Mouse (Mus musculus): Measurements from ENCODE around the gene Eml3.
"Not testable (repeated sequence)": the region's sequence is repeated elsewhere in the genome, so short reads cannot be mapped to it uniquely, and the experiment has no call there.

Eml3 gene

DNA sequence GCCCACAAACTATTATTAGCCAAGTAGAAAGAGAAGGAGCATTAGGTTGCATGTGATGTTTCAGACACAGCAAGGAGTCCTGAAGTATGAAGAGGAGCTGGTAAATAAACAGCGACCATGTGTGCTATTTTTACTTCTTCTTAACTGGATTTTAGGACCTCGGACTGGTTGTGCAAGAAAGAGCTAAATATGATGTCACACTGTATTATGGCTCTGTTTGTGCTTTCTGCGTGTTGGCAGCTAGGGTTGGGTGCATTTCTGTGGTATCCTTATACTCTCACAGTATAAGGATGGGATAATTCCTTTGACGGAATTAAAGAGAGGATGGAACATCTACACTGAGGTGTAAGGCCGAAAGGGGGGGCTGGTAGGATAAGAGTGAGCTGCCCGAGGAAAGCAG is 15.9 kb downstream of the Eml3 start:
- in situ Hi-C loops (cut with MboI, MseI), result no loop called here

DNA sequence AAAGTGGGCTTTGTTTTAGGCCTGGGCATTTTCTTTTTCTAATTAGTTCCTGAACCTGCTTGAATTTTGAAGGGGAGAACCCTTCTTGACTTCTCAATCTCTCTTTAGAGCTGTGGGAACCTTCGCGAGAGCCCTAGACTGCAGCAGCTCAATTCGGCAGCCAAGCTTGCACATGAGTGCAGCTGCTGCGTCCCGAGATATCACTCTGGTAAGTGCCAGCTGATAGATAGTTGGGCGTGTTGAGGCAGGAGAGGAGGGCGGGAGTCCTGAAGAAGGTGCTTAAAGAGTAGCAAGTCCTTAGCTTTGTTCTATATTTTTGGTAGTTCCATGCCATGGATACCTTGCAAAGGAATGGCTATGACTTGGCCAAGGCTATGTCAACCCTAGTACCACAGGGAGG is 17.6 kb downstream of the Eml3 start:
- in situ Hi-C loops (cut with MboI, MseI), result no loop called here

DNA sequence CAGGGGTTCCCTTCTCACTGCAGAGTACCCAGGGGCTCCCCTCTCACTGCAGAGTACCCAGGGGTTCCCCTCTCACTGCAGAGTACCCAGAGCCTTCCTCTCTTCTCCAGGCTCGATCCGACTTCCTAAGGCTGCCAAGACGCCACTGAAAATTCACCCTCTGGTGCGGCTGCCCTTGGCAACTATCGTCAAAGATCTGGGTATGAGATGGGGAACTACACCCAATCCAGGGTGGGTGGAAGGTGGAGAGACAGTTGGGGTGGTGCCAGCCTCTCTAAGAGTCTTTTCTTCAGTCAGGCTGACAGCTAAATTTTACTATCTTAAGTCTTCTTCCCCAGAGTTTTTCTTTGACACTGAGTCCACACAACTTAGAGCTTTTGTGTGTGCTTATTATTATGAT is 20.8 kb downstream of the Eml3 start:
- in situ Hi-C loops (cut with MboI, MseI), result no loop called here

DNA sequence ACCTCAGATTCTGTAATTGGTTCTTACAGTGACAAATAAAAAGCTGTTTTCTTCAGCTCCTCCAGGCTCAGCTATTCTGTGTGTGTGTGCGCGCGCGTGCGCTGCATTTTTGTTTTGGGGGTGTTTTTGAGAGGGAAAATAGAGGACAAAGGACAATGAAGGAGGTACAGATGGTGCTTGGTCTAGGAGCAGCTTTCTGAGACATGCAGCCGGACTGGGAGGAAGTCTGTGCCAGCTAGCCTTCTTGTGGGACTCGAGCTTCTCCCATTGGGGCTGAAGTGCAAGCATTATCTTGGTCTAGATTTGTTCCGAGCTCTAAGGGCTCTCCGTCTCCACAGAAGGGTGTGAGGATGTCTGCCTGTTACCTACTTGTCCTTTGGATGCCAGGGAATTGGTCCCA is 22.9 kb downstream of the Eml3 start:
- in situ Hi-C loops (cut with MboI, MseI), result no loop called here

DNA sequence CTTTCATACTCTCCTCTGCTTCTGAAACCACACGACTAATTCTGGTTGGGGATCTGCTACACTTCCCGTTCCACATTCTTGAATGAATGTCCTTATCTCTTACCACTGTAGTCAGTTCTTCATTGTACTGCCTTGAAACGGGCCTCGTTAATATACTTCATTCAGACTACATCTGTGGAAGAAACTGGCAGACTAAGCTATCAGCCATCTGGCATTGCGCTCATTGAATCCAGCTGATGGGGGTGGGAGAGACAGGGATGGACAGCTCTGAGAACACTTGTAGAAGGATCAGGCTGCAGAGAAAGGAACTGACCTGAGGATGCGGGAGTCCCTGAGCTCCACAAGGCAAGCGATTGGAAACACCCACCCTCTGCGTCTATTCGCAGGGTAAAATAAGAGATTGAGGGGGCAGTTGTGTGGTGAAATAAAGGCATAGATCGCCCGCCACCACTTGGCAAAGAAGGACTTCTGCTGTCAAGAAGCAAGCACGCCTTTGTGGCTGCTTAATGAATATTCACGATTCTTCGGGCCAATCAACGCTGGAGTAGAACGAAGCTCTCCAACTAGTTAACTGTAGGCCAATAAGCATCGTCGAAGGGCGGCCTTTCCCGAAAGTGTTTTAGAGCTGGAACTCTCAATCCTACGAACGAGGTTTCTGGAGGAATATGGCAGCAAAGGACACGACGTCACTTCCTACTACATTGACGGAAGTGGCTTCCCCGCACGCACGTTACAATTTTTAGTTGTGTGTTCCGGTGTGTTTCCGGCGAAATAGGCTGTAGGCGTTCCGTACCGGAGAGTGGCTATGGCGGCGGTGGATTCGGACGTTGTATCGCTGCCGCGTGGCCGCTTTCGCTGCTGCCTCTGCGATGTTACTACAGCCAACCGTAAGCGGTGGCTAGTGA is 24.0 kb downstream of the Eml3 start, which contains the start of gene Tut1:
Gene Tut1, plus strand, starts transcription at position 713 of the 905 bp plus-strand sequence.
- in situ Hi-C loops (cut with MboI, MseI), result no loop called here

DNA sequence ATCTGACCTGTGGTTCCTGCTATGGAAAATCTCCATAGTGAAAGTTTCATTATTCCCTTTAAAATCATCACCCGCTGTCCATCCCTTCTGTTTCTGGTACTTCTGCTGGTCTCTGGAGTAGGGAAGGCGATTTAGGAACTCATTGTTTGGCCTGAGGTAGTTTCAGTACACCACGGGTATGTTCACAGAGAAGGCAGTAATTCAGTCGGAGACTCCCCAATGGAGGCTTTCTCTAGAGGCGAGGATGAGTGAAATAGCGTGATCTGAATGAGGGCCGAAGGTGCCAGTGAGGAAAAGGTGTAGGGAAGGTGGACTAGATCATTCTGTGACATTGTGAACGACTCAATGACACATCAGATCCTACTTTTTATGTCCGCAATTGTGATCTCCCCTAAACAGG is 24.8 kb downstream of the Eml3 start:
- in situ Hi-C loops (cut with MboI, MseI), result no loop called here

DNA sequence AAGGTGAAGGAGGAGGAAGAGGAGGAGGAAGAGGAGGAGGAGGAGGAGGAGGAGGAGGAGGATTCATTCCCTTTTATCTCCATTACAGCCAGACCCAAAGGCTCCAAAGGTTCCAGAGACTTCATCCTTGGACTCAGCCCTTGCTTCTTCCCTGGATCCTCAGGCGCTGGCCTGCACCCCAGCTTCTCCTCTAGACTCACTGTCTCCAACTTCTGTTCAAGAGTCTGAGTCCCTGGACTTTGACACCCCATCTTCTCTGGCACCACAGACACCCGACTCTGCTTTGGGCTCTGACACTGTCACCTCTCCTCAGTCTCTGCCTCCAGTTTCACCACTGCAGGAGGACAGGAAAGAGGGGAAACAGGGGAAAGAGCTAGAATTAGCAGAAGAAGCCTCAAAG is 32.9 kb downstream of the Eml3 start:
- in situ Hi-C loops (cut with MboI, MseI), result loop anchor here (5.0 to 10.0 kb wide), 2 partner anchors 57 to 125 kb away; partner anchors contain the start of genes Bscl2 and Gng3

DNA sequence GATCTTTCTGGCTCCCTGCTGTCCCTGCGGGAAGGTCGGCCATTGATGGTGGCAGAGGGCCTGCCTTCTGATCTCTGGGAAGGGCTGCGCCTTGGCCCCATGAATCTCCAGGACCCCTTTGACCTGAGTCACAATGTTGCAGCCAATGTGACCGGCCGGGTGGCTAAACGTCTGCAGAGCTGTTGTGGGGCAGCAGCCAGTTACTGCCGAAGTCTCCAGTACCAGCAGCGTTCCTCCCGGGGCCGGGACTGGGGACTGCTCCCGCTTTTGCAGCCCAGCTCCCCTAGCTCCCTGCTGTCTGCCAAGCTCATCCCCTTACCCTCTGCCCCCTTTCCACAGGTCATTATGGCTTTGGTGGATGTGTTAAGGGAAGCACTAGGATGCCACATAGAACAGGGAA is 35.7 kb downstream of the Eml3 start:
- in situ Hi-C loops (cut with MboI, MseI), result loop anchor here (10.0 kb wide), 1 partner anchor 60 kb away; no protein-coding TSS in a partner anchor

DNA sequence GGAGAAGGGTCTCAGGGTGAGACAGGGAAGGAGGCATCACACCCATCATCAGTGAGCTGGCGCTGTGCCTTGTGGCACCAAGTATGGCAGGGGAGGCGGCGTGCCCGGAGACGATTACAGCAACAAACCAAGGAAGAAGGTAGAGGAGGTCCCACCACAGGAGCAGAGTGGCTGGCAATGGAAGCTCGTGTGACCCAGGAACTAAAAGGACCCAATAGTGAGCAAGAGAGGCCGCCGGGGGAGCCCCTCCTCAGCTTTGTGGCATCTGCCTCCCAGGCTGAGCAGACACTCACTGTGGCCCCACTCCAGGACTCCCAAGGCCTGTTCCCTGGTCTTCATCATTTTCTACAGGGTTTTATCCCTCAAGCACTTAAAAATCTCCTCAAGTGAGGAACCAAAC is 36.4 kb downstream of the Eml3 start:
- in situ Hi-C loops (cut with MboI, MseI), result loop anchor here (10.0 kb wide), 1 partner anchor 61 kb away; no protein-coding TSS in a partner anchor

DNA sequence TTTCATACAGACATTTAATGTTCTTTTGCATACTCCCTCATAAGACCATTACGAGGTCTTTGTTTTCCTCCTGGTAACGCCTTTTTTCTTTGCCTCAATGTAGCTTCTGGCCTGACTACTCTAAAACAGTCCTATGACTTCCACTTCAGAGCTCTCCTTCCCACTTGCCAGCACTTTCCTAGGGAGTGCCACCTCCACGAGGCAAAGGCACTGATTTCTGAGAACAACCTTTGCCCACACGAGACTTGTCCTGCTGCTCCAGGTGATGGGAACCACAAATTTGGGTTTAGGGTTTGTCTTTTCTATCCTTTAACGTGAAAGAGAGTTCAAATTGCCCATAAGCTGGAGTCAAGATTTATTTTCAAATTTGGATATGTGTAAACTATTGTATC is 36.8 kb downstream of the Eml3 start:
- in situ Hi-C loops (cut with MboI, MseI), result loop anchor here (10.0 kb wide), 1 partner anchor 61 kb away; no protein-coding TSS in a partner anchor

DNA sequence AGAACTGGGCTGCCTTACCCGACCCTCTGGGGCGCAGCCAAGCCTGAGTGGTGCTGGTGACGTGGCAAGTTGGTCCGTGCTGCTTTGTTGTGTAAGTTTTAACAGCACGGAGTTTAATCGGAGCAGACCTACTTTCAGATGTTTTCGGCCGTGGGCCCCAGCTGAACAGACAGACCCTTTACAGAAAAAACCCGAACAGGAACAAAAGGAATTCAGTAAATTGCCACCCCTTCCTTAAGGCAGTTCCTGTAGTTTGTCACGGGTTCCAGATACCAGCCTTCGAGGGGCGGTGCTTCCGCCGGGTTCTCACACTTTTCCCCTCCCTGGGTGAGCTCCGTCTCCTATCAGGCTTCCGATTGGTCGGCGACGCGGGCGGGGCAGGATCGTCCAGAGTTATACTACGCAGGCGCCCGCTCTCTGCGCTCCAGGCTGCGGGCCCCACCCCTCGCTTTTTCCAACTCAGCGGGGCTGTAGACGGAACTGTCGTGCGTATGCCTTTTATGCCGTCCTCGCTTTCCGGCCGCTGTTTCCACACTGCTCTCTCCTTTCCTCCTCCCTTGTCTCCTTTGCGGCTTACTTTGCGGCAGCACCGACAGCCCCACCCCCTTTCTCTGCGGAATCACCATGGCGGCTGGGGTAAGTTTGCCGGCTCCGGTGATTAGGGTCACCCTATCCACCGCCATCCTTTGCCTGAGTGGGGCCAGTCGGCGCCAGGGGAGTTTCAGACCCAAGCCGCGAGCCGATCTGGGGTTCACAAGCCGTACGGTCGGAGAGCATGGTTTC is 37.4 kb downstream of the Eml3 start, which contains the start of gene Eef1g:
Gene Eef1g, plus strand, starts transcription at position 452 of the 783 bp plus-strand sequence.
- in situ Hi-C loops (cut with MboI, MseI), result loop anchor here (10.0 kb wide), 1 partner anchor 62 kb away; no protein-coding TSS in a partner anchor

DNA sequence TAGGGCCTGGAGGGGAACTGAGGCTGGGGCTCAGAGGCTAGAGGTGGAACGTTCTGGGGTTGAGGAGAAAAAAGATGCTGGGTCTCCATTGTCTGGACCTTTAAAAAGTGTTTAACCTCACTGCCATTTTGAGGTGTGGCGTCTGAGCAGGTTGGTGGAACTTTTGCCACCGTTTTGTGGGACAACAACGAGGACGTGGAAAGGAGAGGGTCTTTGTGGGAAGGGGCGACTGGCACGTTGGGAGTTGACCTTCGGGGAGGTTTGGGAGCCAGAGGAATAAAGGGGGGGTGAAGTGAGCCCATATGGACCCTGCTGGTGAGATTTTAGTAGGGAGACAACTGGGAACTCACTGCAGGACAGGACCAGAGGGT is 38.0 kb downstream of the Eml3 start:
- in situ Hi-C loops (cut with MboI, MseI), result loop anchor here (10.0 kb wide), 1 partner anchor 63 kb away; no protein-coding TSS in a partner anchor

DNA sequence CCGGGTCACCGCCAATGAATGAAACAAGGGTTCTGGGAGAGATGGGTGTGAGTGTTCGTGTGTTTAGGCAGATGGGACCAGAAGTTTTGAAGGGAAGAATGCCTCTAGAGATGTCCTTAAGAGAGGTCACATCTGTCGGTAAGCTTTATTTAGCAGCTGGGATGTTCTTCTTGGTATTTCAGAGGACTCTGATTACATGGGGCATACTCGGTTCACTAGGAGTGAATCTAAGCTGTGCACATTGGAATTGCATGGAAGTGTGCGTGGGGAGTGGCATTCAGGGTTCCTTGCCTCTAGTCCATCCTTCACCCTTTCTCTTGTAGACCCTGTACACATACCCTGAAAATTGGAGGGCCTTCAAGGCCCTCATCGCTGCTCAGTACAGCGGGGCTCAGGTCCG is 38.5 kb downstream of the Eml3 start:
- in situ Hi-C loops (cut with MboI, MseI), result loop anchor here (10.0 kb wide), 1 partner anchor 63 kb away; no protein-coding TSS in a partner anchor

DNA sequence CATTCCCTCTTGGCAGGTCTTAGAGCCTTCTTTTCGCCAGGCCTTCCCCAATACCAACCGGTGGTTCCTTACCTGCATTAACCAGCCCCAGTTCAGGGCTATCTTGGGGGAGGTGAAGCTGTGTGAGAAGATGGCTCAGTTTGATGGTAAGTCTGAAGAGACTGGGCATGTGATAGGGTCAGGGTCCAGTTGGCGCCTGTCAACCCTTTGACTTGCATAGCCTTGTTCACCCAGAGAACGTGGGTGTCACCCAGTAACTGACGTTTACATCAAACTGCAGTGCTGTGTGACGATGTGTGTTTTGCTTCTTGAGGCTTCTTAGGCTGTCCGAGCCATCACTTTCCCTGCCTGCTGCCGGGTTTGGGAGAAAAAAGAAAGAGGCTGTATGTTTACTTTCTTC is 43.1 kb downstream of the Eml3 start:
- in situ Hi-C loops (cut with MboI, MseI), result not testable (repeated sequence)

DNA sequence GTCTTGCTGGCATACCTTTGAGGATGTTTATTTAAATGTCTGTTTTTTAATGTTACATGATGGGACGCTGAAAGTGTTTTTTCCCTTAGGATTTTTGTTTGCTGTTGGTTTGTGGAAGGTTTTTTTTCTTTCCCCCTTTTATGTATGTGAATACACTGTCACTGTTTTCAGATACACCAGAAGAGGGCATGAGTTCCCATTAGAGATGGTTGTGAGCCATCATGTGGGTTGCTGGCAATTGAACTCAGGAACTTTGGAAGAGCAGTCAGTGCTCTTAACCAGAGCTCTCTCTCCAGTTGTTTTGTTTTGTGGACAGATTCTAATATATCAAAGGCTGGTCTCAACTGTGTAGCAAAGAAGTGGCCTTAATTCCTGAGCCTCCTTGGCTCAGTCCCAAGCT is 45.3 kb downstream of the Eml3 start:
- in situ Hi-C loops (cut with MboI, MseI), result loop anchor here (25.0 kb wide), 1 partner anchor 462 kb away; no protein-coding TSS in a partner anchor

DNA sequence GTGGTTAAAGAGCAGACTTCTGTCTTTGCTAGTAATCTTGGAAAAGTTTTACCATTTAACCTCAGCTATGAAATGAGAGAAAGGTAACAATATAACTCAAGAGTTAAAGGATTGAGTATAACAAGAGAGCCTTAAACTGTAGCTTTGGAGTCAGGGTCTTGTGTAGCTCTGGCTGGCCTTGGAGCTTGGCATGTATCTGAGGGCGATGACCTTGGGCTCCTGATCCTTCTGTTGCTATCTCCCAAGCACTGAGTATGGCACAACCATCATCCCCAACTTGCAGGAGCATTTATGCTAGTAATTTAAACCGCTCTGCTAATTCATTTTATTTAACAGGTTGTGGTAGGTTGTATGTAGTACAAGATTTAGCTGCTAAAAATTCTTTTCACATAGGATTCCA is 46.1 kb downstream of the Eml3 start:
- in situ Hi-C loops (cut with MboI, MseI), result loop anchor here (25.0 kb wide), 1 partner anchor 463 kb away; no protein-coding TSS in a partner anchor

DNA sequence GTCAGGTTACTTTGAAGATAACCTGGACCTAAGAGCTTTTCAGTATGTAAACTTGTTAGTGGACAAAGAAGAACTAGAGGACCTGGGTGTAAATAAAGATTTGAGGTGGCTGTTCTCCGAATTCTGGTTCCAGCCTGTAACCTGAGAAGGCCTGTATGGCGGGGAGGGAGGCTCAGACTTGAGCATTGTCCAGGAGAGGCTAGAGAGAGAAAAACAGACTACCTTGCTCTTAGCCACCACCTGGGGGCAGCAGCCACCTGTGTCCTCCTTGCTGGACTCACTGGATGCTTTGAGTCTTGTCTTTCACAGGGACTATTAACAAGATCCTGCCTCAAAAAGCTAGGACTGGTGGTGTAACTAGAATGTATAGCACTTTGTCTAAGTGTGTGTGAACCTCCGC is 47.2 kb downstream of the Eml3 start:
- in situ Hi-C loops (cut with MboI, MseI), result loop anchor here (25.0 kb wide), 1 partner anchor 464 kb away; no protein-coding TSS in a partner anchor

DNA sequence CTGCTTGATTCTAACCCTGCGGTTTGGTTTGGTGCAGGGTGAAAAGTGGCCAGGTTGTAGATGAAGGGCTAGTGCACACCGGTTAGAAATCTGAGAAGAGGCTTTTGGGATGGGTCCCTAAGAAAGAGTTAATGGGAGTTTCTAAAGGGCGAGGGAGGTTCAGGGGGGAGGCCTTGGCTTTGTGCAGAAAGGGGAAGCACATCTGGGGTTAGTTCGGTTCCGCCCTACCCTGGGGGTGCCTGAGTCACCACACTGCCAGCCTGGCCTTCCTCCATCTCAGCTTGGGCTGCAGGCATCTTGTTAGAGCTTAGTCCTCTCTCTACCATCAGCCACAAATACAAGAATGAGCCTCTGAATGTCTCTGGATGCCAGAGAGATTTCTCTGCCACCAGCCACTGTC is 51.4 kb downstream of the Eml3 start:
- in situ Hi-C loops (cut with MboI, MseI), result loop anchor here (25.0 kb wide), 1 partner anchor 468 kb away; no protein-coding TSS in a partner anchor

DNA sequence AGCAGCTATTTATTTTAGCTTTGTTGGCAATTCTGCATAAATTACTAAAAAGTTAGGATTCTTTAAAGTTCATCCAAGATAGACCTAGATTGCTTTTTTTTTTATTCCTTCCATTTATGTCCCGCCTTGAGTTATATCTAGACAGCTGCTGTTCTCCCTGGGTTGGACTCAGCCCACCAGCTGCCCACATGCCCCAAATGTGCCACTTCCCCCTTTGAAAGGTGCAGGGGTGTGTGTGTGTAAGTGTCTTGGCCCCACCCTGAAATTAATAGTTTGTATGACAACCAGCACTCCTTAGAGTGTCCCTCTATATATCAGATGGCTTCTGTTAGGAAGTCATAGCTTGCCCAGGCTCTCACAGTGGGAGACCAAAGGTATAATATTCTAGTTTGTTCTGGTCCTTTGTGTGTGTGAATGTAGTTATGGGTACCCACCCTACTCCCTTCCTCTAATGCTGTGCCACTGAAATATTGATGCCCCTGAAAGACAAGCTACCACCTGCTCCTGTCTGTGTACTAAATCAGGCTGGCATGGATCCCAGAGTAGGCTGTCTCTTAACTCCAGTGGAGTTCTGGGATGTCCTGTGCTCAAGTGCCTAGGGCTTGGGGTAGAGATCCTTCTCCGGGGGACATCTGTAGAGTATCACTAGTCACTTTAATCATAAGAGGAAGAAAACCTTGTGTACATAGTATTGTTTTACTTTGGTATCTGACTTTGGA is 52.3 kb downstream of the Eml3 start:
- in situ Hi-C loops (cut with MboI, MseI), result loop anchor here (25.0 kb wide), 1 partner anchor 469 kb away; no protein-coding TSS in a partner anchor

DNA sequence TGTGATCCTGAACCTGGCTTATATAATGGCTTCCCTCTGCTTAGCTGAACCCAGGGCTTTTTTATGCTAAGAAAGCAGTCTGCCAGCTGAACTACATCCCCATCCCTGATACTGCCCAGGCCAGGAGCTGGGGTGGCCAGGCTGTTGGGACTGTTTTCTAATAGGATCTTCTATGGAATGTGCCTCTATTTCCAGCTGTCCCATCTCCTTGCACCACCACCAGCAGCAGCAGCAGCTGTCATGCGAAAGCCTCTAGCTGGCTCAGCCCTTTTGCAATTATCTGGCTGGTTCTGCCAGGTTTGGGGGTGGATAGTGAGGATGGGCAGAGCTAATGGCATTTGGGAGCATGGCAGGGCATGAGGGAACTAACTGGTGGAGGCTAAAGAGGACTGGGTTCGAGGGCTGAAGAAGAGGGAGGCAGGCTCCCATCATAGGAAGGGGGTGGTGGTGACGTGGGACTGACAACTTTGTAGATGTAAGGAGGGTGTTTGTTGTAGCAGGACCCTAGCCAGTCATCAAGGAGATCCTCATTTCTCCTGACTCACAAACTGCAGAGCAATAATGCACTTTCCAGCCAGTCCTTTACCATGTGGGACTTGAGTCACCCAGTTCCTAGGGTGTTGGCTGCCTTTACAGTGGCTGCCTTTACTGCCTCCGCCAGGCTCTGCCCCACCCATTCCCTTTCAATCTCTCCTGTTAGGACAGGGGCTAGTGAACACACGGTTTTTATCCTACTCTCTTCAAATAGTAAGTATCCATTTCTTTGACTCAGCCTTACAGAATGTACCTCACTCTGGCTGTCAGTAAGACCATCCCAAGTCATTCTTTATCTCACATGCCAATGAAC is 53.2 kb downstream of the Eml3 start:
- in situ Hi-C loops (cut with MboI, MseI), result loop anchor here (25.0 kb wide), 1 partner anchor 470 kb away; no protein-coding TSS in a partner anchor

Data from regulatory T cell (primary cell).